Mouse (Mus musculus): ENCODE data around the gene 4931422A03Rik.

Gene 4931422A03Rik

GRCm38 (mm10) chr2:103934270-103934669, 93.9 kb downstream of the 4931422A03Rik start:
- DNase-seq, result no peak

GRCm38 (mm10) chr2:103932480-103932879, 95.7 kb downstream of the 4931422A03Rik start:
- DNase-seq, result no peak

GRCm38 (mm10) chr2:103932025-103932424, 96.1 kb downstream of the 4931422A03Rik start:
- no peak for DNase-seq

GRCm38 (mm10) chr2:103931511-103931911, 96.7 kb downstream of the 4931422A03Rik start:
- no peak for DNase-seq

DNA sequence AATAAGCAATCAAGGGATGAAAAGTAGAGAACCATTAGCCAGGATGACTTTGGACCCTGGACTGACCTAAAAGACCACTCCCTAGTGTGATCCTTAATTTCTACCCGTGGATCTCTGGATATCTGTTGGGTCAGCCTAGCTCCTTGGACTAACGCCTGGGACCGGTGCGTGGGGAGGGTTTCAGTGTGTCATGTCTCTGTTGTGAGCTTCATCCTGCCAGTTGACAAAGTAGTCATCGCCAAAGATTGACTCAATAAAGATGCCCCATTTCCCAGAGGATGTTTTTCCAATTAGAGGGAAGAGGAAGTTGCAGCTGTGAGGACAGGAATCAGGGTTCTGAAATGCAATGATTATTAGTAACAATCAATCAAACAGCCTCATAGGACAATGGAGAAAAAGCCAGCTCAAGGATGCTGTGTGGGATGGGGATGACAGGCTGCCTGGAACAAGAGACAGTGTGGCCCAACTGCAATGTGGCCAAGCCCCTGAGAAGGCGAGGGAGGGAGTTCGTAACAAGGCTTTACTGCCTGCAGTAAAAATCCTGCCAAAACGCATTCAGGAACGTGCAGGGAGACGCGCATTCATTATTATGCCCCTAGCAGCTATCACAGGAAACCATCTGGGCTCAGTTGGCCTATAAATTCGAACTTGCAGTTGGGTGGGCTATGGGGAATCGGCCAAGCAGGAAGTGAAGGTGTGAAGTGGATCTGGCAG, 97.7 kb downstream of the 4931422A03Rik start:
- no peak for DNase-seq

DNA sequence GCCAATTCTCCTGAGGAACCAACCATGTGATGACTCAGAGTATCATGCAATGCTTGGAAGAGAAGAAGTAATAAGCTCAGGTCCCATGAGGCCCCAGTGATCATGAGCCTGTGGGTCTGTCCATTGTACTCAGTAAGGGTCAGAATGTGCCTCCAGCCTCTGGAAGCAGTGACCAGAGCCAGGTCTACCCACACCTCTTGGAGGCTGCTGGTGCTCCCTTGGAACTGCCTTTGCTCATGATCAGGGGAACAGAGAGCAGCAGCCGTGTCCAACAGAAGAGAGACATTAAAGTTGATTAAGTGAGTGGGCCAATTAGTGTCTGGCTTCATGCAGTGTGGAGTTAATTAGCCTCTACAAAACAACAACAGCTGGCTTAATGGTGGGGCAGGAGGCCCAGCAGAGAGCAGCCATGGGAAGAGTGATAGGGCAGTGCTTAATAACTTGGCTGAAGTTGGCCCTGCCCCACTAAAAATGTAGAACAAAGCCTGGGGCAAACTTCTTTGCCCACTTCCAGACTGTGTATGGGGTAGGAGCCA, 100.5 kb downstream of the 4931422A03Rik start:
- no peak for DNase-seq

GRCm38 (mm10) chr2:103926586-103927113, 101.5 kb downstream of the 4931422A03Rik start:
- DNase-seq, result no peak

- no peak for DNase-seq
Observed at GRCm38 (mm10) chr2:103919488-103919887, 108.7 kb downstream of the 4931422A03Rik start.

- DNase-seq, result no peak
Observed at GRCm38 (mm10) chr2:103918375-103918774, 109.8 kb downstream of the 4931422A03Rik start.

GRCm38 (mm10) chr2:103917375-103917774, 110.8 kb downstream of the 4931422A03Rik start:
- no peak for DNase-seq
